Mouse (Mus musculus) adrenal gland, adult 2 months (tissue): ENCODE measurements around the gene Hectd4. TPM values are rescaled to one million over a fixed set of nuclear protein-coding genes. Genes with fewer than 3 reads are reported as not detected.
A peak's percentile ranks its signal among the peaks of the same experiment; 100 is the strongest.
"Not testable (repeated sequence)": the region's sequence is repeated elsewhere in the genome, so short reads cannot be mapped to it uniquely, and the experiment has no call there.

ENCODE experiments used
- DNase-seq: peaks from one replicate; pipeline ENCODE4 v3.0.0; 2021
- polyA plus RNA-seq: library from polyadenylated mRNA; depleted of rRNA; stranded (reverse); fragments of >200 nt; gene quantifications from 2 replicates; pipeline ENCODE4 v1.2.3, GENCODE M21; 2012
- total RNA-seq, 2 experiments: library from RNA; stranded (reverse); gene quantifications; 2 replicates each; pipeline ENCODE4 v1.2.3; 2021

Gene Hectd4
- total and polyA plus RNA-seq, 3 experiments: 14.5 to 22.7 (median 16.1) TPM

- DNase-seq: no peak
These were observed 141.7 kb downstream of the Hectd4 start for GRCm38 (mm10) chr5:121361696-121362095.

- peak; percentile 49 for DNase-seq
These were observed 143.4 kb downstream of the Hectd4 start for GRCm38 (mm10) chr5:121363441-121363840.

DNA sequence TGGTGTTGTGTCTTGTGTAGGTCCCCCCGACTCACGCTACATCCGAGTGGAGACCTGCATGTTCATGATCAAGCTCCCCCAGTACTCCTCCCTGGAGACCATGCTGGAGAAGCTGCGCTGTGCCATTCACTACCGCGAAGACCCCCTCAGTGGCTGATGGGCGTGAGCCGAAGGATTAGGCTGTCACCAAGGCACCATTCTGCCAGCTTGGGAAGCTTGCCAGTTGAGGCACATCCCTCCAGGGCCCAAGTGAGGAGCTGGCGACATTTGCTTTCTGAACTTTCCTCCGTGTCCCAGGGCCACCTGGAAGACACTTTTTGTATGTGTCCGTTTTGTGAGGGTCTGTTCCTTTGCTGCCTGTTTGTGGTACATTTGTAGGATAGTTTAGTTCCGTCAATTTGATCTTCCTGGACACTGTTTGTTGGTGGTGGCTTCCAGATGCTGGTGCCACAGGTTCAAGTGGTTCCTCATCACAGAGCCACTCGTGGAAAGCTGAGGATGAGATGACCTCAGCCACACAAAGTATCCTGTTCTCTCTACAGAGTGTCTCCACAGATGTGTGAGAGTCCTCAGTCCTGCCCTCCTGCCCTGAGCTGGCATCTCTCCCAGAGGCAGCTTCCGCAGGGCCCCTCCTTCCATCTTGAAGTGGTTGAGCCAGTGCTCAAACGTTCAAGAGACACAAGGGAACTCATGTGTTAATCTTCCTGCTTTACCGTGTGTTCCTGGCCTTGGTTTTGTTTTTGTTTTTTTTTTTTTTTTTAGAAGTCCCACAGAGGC lies 146.6 kb downstream of the Hectd4 start:
- DNase-seq: no peak

DNA sequence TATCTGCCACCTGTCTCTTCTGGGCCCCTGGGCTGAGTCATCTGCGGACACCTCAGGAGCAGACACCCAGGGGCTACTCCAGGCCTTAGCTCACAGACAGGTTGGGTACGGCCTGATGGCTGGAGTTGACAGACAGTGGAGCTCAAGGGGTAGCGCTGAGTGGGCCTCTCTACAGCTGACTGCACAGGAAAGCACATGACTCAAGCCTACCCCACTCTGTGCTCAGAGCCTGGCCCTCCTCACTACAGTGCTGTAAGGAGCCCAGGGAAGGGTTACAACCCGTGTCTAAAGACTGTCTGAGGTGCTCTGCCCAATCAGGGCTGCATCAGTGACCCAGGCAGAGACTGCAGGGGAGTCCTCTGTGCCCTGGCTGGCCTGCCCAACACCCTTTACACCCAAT lies 147.2 kb downstream of the Hectd4 start:
- no peak for DNase-seq

DNA sequence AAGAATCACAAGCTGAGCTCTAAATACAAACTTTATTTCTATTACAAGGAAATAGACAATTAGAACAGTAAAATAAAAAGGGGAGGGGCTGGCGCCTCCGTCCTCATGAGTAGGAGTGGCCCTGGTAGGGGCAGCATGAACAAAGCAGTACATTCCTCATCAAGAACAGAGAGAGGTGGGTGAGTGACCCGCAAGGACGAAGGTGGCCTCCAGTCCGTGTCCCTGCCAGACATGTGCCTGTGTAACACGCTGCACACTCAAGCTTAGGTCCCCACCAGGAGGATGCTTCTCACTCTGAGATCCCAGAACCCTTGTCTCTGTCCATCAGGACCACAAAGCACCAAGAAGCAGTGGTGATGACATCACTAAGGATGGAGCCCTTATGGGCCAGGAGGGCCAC lies 151.7 kb downstream of the Hectd4 start:
- DNase-seq: no peak

- DNase-seq: no peak
These were observed 154.8 kb downstream of the Hectd4 start for GRCm38 (mm10) chr5:121374790-121375189.

DNA sequence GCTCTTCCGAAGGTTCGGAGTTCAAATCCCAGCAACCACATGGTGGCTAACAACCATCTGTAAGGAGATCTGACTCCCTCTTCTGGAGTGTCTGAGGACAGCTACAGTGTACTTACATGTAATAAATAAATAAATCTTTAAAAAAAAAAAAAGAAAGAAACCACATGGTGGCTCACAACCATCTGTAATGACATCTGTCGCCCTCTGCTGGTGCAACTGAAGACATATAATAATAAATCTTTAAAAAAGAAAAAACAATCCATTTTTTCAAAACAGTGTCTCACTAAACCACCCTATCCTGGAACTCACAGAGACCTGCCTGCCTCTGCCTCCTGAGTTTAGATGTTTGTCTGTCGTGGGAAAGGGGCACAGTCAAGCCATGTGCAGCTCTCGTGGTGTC lies 157.0 kb downstream of the Hectd4 start:
- not testable (repeated sequence) for DNase-seq

DNA sequence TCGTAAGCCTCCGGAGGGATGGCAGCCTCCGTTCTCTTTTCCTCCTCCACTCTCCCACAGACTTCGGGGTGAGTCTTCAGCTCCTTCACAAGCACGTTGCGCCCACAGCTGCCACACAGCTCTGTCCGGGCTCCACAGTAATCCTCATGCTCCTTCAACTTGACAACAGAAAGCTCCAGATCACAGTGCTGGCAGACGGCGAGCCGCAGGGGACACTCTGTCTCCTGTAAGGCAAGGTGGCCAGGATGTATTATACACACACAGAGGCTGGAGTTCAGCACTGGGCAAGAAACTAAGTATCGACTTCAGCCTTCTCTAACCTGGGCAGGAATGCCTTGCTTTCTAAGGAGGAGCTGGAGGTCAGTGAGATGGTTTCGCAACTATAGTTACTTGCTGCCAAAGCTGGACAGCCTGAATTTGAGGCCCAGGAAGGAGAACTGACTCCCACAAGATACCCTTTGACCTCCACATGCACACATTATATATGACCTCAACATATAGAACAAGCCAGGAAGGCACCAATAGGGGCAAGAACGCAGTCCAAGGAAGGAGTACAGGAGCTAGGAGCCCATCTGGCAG lies 158.7 kb downstream of the Hectd4 start:
- no peak for DNase-seq

- no peak for DNase-seq
These were observed 160.7 kb downstream of the Hectd4 start for GRCm38 (mm10) chr5:121380692-121381091.

GRCm38 (mm10) chr5:121383857-121384756 lies 164.1 kb downstream of the Hectd4 start:
- peak; percentile 28 for DNase-seq

GRCm38 (mm10) chr5:121384757-121385460 lies 164.9 kb downstream of the Hectd4 start:
- no peak for DNase-seq

DNA sequence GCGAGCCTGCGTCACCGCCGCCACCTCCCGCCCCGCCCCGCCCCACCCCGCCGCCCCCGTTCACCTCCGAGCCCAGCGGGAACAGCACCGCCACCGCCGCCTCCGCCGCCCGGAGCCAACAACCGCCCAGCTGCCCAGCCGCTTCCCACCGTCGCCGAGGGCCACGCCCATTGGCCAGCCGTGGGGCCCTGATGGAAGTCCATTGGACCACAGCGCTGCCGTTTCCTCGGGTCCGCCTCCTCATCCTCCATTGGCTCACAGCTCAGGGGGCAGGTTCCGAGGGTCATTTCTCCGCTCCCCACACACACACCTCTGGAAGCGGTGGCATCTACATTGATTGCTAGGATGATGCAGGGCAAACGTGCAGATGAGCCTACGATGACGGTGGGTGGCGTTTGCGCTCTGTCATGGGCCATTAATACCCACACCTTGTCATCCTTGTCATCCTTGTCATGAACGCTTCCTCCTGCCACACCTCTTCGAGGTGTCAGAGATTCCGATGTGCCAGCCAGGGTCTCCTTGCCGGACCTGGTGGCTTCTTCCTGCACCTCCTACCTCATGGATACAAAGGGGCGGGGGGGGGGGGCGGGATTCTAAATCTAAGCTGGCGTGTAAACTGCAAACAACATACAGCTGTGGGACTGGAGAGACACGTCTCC lies 165.6 kb downstream of the Hectd4 start, which contains the start of gene Trafd1:
Gene Trafd1, minus strand, starts transcription at position 172 of the 659 bp plus-strand sequence.
- peak; percentile 98 for DNase-seq

GRCm38 (mm10) chr5:121386120-121386909 lies 166.3 kb downstream of the Hectd4 start:
- DNase-seq: no peak

DNA sequence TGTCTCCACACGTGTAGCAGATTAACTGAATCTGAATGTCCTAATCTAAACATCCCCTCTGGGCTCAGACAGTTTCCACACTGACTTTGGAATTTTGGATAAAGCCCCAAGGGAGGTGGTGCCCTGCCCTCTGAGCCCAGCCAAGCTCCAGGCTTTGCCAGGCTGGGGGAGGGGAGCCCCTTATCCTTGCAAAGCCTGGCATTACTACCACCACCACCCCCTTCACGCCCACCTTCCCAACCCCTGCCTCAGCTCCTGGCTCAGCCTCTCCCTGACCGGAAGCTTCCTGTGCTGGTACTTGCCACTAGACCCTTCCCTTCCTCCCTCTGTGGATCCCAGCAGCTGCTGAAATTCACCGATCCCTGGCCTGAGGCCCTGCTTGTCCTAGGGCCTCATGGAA lies 167.1 kb downstream of the Hectd4 start:
- DNase-seq: peak; percentile 32

DNA sequence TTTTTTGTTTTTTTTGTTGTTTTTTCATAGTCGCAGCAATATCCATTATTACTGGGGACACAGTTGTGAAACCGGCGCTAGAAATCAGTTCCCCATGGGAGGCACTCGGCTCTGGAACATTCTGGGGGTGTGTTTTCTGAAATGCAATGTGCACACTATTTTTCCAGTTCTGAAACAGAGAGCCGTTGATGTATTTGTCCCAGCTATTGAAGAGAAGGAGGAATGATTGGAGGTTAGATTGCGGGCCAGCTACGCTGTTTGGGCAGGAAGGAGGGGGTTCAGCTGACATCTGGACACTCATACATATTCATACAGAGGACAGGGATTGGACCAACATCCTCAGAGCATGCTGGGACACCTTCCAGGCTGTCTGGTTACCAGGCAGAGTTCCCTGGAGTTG lies 169.1 kb downstream of the Hectd4 start:
- DNase-seq: peak; percentile 30

GRCm38 (mm10) chr5:121389691-121390090 lies 169.7 kb downstream of the Hectd4 start:
- DNase-seq: no peak

GRCm38 (mm10) chr5:121392667-121393380 lies 172.8 kb downstream of the Hectd4 start:
- DNase-seq: peak; percentile 32

- DNase-seq: no peak
These were observed 173.4 kb downstream of the Hectd4 start for GRCm38 (mm10) chr5:121393402-121393801.

- no peak for DNase-seq
These were observed 175.6 kb downstream of the Hectd4 start for GRCm38 (mm10) chr5:121395621-121396020.
